Mouse (Mus musculus) CH12.LX (cell line): ENCODE data around the gene Arhgef17.

ENCODE experiments used
- BHLHE40 ChIP-seq: IDR thresholded peaks from 2 replicates; pipeline ENCODE4 v1.6.1; 2011; ENCODE audit warnings: mild to moderate bottlenecking, low read depth, low read length, improper control_type of control experiment
- CTCF ChIP-seq, 2 experiments: IDR thresholded peaks in 1 of 2; conservative IDR thresholded peaks in 1 of 2; 2 replicates each; pipeline ENCODE4 v1.5.1; 2011 to 2012; ENCODE audit warnings: low read depth in 2 of 2, low read length in 2 of 2, improper control_type of control experiment in 1 of 2, inconsistent platforms in 1 of 2, mild to moderate bottlenecking in 1 of 2, moderate library complexity in 1 of 2
- HCFC1 ChIP-seq: IDR thresholded peaks from 2 replicates; pipeline ENCODE4 v1.6.1; 2012; ENCODE audit warnings: low read depth, mild to moderate bottlenecking, inconsistent platforms, low read length, improper control_type of control experiment
- MAX ChIP-seq: IDR thresholded peaks from 2 replicates; pipeline ENCODE4 v1.6.1; 2011; ENCODE audit warnings: low read length, improper control_type of control experiment
- MAZ ChIP-seq: IDR thresholded peaks from 2 replicates; pipeline ENCODE4 v1.6.1; 2012; ENCODE audit warnings: low read depth, mild to moderate bottlenecking, inconsistent platforms, low read length, improper control_type of control experiment, moderate library complexity
- TBP ChIP-seq: conservative IDR thresholded peaks from 2 replicates; pipeline ENCODE4 v1.6.1; 2011; ENCODE audit warnings: low read depth, low read length, improper control_type of control experiment
- USF2 ChIP-seq: conservative IDR thresholded peaks from 2 replicates; pipeline ENCODE4 v1.6.1; 2011; ENCODE audit warnings: low read depth, low read length, improper control_type of control experiment

DNA sequence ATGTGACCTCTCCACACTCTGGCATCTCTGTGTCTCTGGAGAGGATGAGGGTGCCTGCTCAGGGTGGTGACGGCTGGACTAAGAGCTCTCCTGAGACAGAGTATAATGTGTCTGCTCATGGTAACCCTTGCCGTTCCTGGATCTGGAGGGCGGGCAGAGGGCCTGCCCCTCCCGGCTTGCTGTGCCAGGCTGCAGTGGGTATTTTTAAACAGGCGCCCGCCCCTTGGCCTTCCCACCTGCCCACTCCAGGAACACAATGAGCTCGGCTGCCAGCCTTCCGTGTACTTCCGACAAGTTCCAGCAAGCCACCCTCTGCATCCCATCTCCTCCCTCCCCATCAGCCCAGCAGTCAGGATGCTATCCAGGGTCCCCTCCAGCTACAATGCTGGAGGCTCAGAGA lies 20.1 kb downstream of the Arhgef17 start:
- TF ChIP-seq MAZ (no peak), TBP (no peak), BHLHE40 (no peak), CTCF (conservative IDR thresholded peaks at IDR 0.05 in 1 of 2, IDR thresholded peaks at IDR 0.05 in 1 of 2; ENCODE audit: low read depth in 2 of 2, low read length in 2 of 2) (no peak), USF2 (no peak), HCFC1 (no peak), MAX (no peak)
